Mouse (Mus musculus) frontal cortex, postnatal 36 days (tissue): ENCODE measurements around the gene Rps25.
A peak's percentile ranks its signal among the peaks of the same experiment; 100 is the strongest.

ENCODE experiments used
- DNase-seq, 2 experiments: peaks; one replicate each; pipeline ENCODE4 v3.0.0; 2022; ENCODE audit warnings: low spot score in 2 of 2

Gene Rps25

DNA sequence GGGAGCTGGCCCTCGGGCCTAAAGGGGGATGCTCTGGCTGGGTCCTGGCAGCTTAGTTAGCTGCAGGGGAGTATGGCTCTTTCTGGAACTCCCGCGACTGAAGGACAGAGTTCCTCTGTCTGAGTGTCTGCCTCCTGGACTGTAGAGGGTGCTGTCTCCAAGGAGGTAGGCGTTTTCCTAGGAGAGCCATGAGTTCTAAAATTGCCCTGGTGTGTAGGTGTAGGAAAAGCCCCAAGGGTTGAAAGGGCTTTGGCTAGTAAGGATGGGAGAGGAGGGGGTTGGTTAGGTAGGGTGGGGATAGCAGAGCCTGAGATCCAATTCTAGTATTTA, 47.9 kb downstream of the Rps25 start, which contains the start of gene Upk2:
Gene Upk2, minus strand, starts transcription at position 86 of the 330 bp plus-strand sequence.
- no peak for DNase-seq

DNA sequence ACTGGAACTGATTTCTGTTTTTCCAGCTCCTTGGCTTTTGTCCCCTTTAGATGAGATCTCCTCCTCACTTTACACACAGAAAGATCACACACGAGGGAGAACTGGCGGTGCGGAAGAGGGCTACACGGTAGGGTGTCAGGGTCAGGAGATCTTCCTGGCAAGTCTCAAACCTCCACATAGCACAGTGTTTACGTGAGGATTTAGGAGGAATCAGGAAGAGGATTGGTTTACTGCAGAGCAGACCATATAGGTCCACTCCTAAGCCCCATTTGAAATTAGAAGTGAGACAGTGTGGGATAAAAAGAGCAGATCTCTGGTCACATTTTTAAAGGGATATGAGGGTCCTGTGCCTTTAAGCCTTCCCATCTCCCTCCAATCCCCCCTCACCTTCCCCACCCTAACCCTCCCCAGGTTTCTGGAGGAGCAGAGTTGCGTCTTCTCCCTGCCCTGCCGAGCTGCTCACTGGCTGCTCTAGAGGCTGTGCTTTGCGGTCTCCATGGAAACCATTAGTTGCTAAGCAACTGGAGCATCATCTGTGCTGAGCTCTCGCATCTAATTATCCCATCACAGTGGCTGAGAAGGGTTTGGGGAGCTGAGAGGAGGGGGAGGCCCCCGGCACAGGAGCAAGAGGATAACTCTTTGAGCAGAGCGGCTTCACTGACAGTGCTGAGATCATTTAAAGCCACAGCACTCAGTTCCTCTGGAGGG, 50.2 kb downstream of the Rps25 start:
- peak; percentile 83 to 95 for DNase-seq
